Mouse (Mus musculus): ENCODE results near the gene Ermap. TPM values are rescaled to one million over a fixed set of nuclear protein-coding genes. Genes with fewer than 3 reads are reported as not detected.

The Ermap gene
- polyA plus RNA-seq, 2 experiments, result 1.6 to 2.1 TPM

DNA sequence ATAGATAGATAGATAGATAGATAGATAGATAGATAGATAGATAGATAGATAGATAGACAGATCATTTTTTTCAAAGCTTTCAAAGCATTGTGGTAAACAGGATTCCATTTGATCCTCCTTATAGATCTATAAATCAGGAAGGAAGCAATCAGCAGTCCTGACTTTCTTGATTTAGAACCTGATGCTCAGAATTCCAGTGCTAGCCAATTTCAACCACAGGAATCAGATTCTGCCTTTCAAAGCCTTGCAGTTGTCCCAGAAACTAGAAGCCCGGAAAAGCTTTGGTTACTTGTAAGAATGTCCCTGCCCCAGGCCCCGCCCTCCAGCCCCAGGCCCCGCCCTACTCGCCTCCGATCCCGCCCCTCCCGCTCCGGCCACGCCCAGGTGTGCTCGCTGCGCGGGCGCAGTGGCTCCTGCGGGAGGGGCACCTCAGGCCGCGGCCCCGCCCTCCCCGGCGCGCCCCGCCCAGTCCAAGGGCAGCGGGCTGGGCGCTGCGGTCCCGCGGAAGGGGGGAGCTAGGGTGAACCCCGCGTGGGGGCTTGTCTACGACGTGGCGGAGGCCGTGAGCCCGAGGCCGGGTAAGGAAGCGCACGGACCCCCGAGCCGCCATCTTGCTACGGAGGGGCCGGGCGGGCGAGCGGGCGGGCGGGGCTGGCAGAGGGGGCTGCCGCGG lies 5.2 kb upstream of the Ermap start, which contains the start of gene Svbp:
Svbp (plus strand) TSS at position 398 of the 673 bp plus-strand sequence.
- H3K4me1 ChIP-seq (ENCODE audit: control insufficient read depth, insufficient read depth, low read length), result peaks cover 5% of the 10 kb centered on the region
- peak; percentile 93 for ATAC-seq (ENCODE audit: low FRiP score, low read depth)
- no peaks in the 10 kb centered on the region for H3K27me3 ChIP-seq (ENCODE audit: control insufficient read depth, insufficient read depth, low read length)
- H3K36me3 ChIP-seq (ENCODE audit: control insufficient read depth, insufficient read depth, low read length), result peaks cover 15% of the 10 kb centered on the region; the same call in 1 of the 2 replicates
- H3K9me3 ChIP-seq (ENCODE audit: control insufficient read depth, low read length), result no peaks in the 10 kb centered on the region
- peak within 1 kb of the TSS; percentile 86 for H3K27ac ChIP-seq (replicated peaks; ENCODE audit: low read depth, low read length)
- H3K9ac ChIP-seq (ENCODE audit: low read depth, low read length, severe bottlenecking), result peak within 1 kb of the TSS; percentile 90
- WGBS, result 3% methylated on average over 12 of the region's 47 CpGs
- H3K4me3 ChIP-seq (replicated peaks; ENCODE audit: low read length), result peak within 1 kb of the TSS; percentile 83
- peak; percentile 68; the same call in 1 of the 2 replicates for TF ChIP-seq POLR2A (IDR thresholded peaks at IDR 0.05; ENCODE audit: borderline replicate concordance, extremely low read depth, insufficient read depth, insufficient read length)
- H3K4me2 ChIP-seq (replicated peaks; ENCODE audit: low read depth, low read length, severe bottlenecking), result peak within 1 kb of the TSS; percentile 71
- DNase-seq (ENCODE audit: low spot score), result peak; percentile 87

GRCm38 (mm10) chr4:119192757-119193156 lies 2.9 kb upstream of the Ermap start:
- no peak for DNase-seq (ENCODE audit: low spot score)
- H3K36me3 ChIP-seq (ENCODE audit: control insufficient read depth, insufficient read depth, low read length), result 0 out of 2 replicates have a peak, but pooled peaks cover 7% of the 10 kb centered on the region
- TF ChIP-seq POLR2A (IDR thresholded peaks at IDR 0.05; ENCODE audit: borderline replicate concordance, extremely low read depth, insufficient read depth, insufficient read length), result no peak
- H3K4me2 ChIP-seq (replicated peaks; ENCODE audit: low read depth, low read length, severe bottlenecking), result no peak overlapping the region
- no peaks in the 10 kb centered on the region for H3K27me3 ChIP-seq (ENCODE audit: control insufficient read depth, insufficient read depth, low read length)
- WGBS, result 88% methylated on average over 4 of the region's 4 CpGs
- H3K4me1 ChIP-seq (ENCODE audit: control insufficient read depth, insufficient read depth, low read length), result peaks cover 5% of the 10 kb centered on the region
- H3K9ac ChIP-seq (ENCODE audit: low read depth, low read length, severe bottlenecking), result no peak overlapping the region
- no peak overlapping the region for H3K27ac ChIP-seq (replicated peaks; ENCODE audit: low read depth, low read length)
- H3K4me3 ChIP-seq (replicated peaks; ENCODE audit: low read length), result no peak overlapping the region
- no peak for ATAC-seq (ENCODE audit: low FRiP score, low read depth)
- H3K9me3 ChIP-seq (ENCODE audit: control insufficient read depth, low read length), result no peaks in the 10 kb centered on the region

- Histone ChIP-seq H3K27ac (replicated peaks; ENCODE audit: low read depth, low read length) (no peak overlapping the region), H3K36me3 (ENCODE audit: control insufficient read depth, insufficient read depth, low read length) (no peaks in the 10 kb centered on the region), H3K4me1 (ENCODE audit: control insufficient read depth, insufficient read depth, low read length) (no peaks in the 10 kb centered on the region), H3K4me2 (replicated peaks; ENCODE audit: low read depth, low read length, severe bottlenecking) (no peak overlapping the region), H3K27me3 (ENCODE audit: control insufficient read depth, insufficient read depth, low read length) (no peaks in the 10 kb centered on the region), H3K9ac (ENCODE audit: low read depth, low read length, severe bottlenecking) (no peak overlapping the region), H3K9me3 (ENCODE audit: control insufficient read depth, low read length) (no peaks in the 10 kb centered on the region), H3K4me3 (replicated peaks; ENCODE audit: low read length) (no peak overlapping the region)
- WGBS, result 55% methylated on average over 3 of the region's 3 CpGs
- TF ChIP-seq POLR2A (IDR thresholded peaks at IDR 0.05; ENCODE audit: borderline replicate concordance, extremely low read depth, insufficient read depth, insufficient read length), result no peak
- ATAC-seq (ENCODE audit: low FRiP score, low read depth), result no peak
- no peak for DNase-seq (ENCODE audit: low spot score)
These were observed 1.5 kb upstream of the Ermap start for GRCm38 (mm10) chr4:119191273-119191672.

DNA sequence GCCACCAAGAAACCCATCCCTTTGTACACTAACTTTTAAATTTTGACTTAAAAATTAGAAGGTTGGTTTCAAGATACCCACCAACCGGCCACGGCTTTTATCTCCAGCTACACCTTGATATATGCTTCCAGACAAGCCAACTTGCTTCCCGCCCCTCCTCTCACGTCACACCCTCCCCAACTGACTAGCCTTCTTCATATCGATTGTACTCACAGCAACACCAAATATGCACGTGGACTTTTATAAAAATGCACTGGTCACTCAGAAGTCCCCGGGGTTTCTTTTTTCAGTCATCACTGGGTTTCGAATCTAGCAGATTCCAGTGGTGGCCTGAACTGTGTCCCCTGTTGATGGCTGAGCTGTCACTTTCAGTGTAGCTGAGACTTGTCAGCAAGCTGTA lies 807 bp upstream of the Ermap start:
- no peak for TF ChIP-seq POLR2A (IDR thresholded peaks at IDR 0.05; ENCODE audit: borderline replicate concordance, extremely low read depth, insufficient read depth, insufficient read length)

DNA sequence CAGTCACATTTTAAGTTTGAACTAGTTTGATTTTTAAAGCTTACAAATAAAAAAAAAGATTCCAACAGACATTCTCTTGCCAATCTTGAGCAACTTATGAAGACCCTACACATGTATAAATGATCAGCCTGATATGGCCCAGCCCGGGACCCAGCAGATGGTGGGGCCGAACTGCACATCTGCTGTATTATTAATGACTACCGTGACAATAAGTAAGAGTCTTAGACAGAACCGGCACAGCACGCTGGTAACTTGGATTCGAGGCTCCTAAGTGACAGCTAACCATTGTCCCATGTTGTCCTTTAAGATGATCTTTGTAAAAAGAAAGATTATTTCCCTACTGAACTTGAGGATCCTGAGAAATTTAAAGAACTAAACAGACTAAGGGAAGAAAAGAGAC lies 419 bp downstream of the Ermap start:
- no peaks in the 10 kb centered on the region for H3K36me3 ChIP-seq (ENCODE audit: control insufficient read depth, insufficient read depth, low read length)
- H3K9me3 ChIP-seq (ENCODE audit: control insufficient read depth, low read length), result no peaks in the 10 kb centered on the region
- H3K4me1 ChIP-seq (ENCODE audit: control insufficient read depth, insufficient read depth, low read length), result no peaks in the 10 kb centered on the region
- H3K4me2 ChIP-seq (replicated peaks; ENCODE audit: low read depth, low read length, severe bottlenecking), result no peak overlapping the region
- no peak for DNase-seq (ENCODE audit: low spot score)
- H3K9ac ChIP-seq (ENCODE audit: low read depth, low read length, severe bottlenecking), result no peak overlapping the region
- no peak for TF ChIP-seq POLR2A (IDR thresholded peaks at IDR 0.05; ENCODE audit: borderline replicate concordance, extremely low read depth, insufficient read depth, insufficient read length)
- no peak for ATAC-seq (ENCODE audit: low FRiP score, low read depth)
- WGBS, result 74% methylated on average over 6 of the region's 6 CpGs
- no peak overlapping the region for H3K27ac ChIP-seq (replicated peaks; ENCODE audit: low read depth, low read length)
- H3K27me3 ChIP-seq (ENCODE audit: control insufficient read depth, insufficient read depth, low read length), result no peaks in the 10 kb centered on the region
- no peak overlapping the region for H3K4me3 ChIP-seq (replicated peaks; ENCODE audit: low read length)

More for the DNA sequence above, 807 bp upstream of the Ermap start:
- 82% methylated on average over 8 of the region's 8 CpGs for WGBS
- H3K27ac ChIP-seq (replicated peaks; ENCODE audit: low read depth, low read length), result no peak overlapping the region
- H3K27me3 ChIP-seq (ENCODE audit: control insufficient read depth, insufficient read depth, low read length), result no peaks in the 10 kb centered on the region
- DNase-seq (ENCODE audit: low spot score), result no peak
- H3K9me3 ChIP-seq (ENCODE audit: control insufficient read depth, low read length), result no peaks in the 10 kb centered on the region
- no peak overlapping the region for H3K9ac ChIP-seq (ENCODE audit: low read depth, low read length, severe bottlenecking)
- no peaks in the 10 kb centered on the region for H3K36me3 ChIP-seq (ENCODE audit: control insufficient read depth, insufficient read depth, low read length)
- no peak overlapping the region for H3K4me3 ChIP-seq (replicated peaks; ENCODE audit: low read length)
- no peak for ATAC-seq (ENCODE audit: low FRiP score, low read depth)
- no peak overlapping the region for H3K4me2 ChIP-seq (replicated peaks; ENCODE audit: low read depth, low read length, severe bottlenecking)
- no peaks in the 10 kb centered on the region for H3K4me1 ChIP-seq (ENCODE audit: control insufficient read depth, insufficient read depth, low read length)
